Mouse (Mus musculus) CH12.LX (cell line): ENCODE data around the gene Hoxa11. TPM values are rescaled to one million over a fixed set of nuclear protein-coding genes. Genes with fewer than 3 reads are reported as not detected.

Experiments
- DNase-seq: peaks from one replicate; pipeline ENCODE4 v3.0.0-alpha.2; 2013; ENCODE audit errors: extremely low read depth
- H3K27ac ChIP-seq: 2 replicates; pipeline ENCODE4 v1.5.1; 2012; ENCODE audit warnings: low read depth, mild to moderate bottlenecking, control low read depth, moderate library complexity; ENCODE audit not compliant: insufficient read depth
- H3K27me3 ChIP-seq: replicated peaks from 2 replicates; pipeline ENCODE3; 2012; ENCODE audit warnings: inconsistent platforms
- H3K36me3 ChIP-seq, 2 experiments: replicated peaks in 1 of 2; 2 replicates each; pipeline versions ENCODE3 to v1.6.1; 2012; ENCODE audit warnings: inconsistent platforms in 1 of 2, low read length in 1 of 2, mild to moderate bottlenecking in 1 of 2, mixed read lengths in 1 of 2, moderate library complexity in 1 of 2; ENCODE audit not compliant: control insufficient read depth in 1 of 2, insufficient read depth in 1 of 2
- H3K4me1 ChIP-seq, 2 experiments: 2 replicates each; pipeline ENCODE4 v1.6.1; 2012; ENCODE audit warnings: inconsistent platforms in 1 of 2, moderate library complexity in 1 of 2; ENCODE audit not compliant: insufficient read depth in 2 of 2, control insufficient read depth in 1 of 2
- H3K4me2 ChIP-seq: 2 replicates; pipeline ENCODE4 v1.6.1; 2012; ENCODE audit warnings: low read depth, mild to moderate bottlenecking, control low read depth; ENCODE audit not compliant: poor library complexity, insufficient read depth, severe bottlenecking
- H3K4me3 ChIP-seq, 3 experiments: fragments of 150-350 bp in 1 of 3; sonication (generic) in 1 of 3; replicated peaks in 1 of 3; 2 replicates each; pipeline versions ENCODE3 to v1.5.1; 2011 to 2012; ENCODE audit warnings: low read depth in 2 of 3, low read length in 2 of 3, mild to moderate bottlenecking in 2 of 3, moderate library complexity in 2 of 3, control low read depth in 1 of 3, improper control_type of control experiment in 1 of 3, inconsistent platforms in 1 of 3, mixed read lengths in 1 of 3; ENCODE audit not compliant: poor library complexity in 1 of 3
- H3K79me2 ChIP-seq: replicated peaks from 2 replicates; pipeline ENCODE4 v1.6.1; 2012; ENCODE audit warnings: mild to moderate bottlenecking, moderate library complexity; ENCODE audit not compliant: control insufficient read depth, poor library complexity, insufficient read depth, severe bottlenecking; ENCODE audit errors: extremely low read depth
- H3K9ac ChIP-seq: 2 replicates; pipeline ENCODE4 v1.6.1; 2012; ENCODE audit warnings: low read depth, mild to moderate bottlenecking, control low read depth, moderate library complexity; ENCODE audit not compliant: insufficient read depth
- H3K9me3 ChIP-seq: replicated peaks from 2 replicates; pipeline ENCODE3; 2012; ENCODE audit warnings: low read length, inconsistent platforms, mixed read lengths
- CHD1 ChIP-seq: IDR thresholded peaks from 2 replicates; pipeline ENCODE4 v1.6.1; 2012; ENCODE audit warnings: low read depth, low read length, improper control_type of control experiment, inconsistent platforms
- CTCF ChIP-seq, 2 experiments: IDR thresholded peaks in 1 of 2; conservative IDR thresholded peaks in 1 of 2; 2 replicates each; pipeline ENCODE4 v1.5.1; 2011 to 2012; ENCODE audit warnings: low read depth in 2 of 2, low read length in 2 of 2, improper control_type of control experiment in 1 of 2, inconsistent platforms in 1 of 2, mild to moderate bottlenecking in 1 of 2, moderate library complexity in 1 of 2
- E2F4 ChIP-seq: IDR thresholded peaks from 2 replicates; pipeline ENCODE4 v1.6.1; 2011; ENCODE audit warnings: low read depth, low read length, improper control_type of control experiment; ENCODE audit not compliant: insufficient replicate concordance
- ELF1 ChIP-seq: IDR thresholded peaks from 2 replicates; pipeline ENCODE4 v1.6.1; 2014; ENCODE audit warnings: low read depth, mild to moderate bottlenecking, inconsistent platforms, low read length, improper control_type of control experiment
- ETS1 ChIP-seq: conservative IDR thresholded peaks from 2 replicates; pipeline ENCODE4 v1.6.1; 2012; ENCODE audit warnings: low read depth, mild to moderate bottlenecking, inconsistent platforms, low read length, improper control_type of control experiment, moderate library complexity
- GABPA ChIP-seq: IDR thresholded peaks from 2 replicates; pipeline ENCODE4 v1.6.1; 2012; ENCODE audit warnings: low read depth, low read length, improper control_type of control experiment, inconsistent platforms; ENCODE audit not compliant: insufficient replicate concordance
- HCFC1 ChIP-seq: IDR thresholded peaks from 2 replicates; pipeline ENCODE4 v1.6.1; 2012; ENCODE audit warnings: low read depth, mild to moderate bottlenecking, inconsistent platforms, low read length, improper control_type of control experiment
- JUN ChIP-seq: IDR thresholded peaks from 2 replicates; pipeline ENCODE4 v1.6.1; 2011; ENCODE audit warnings: low read depth, mild to moderate bottlenecking, low read length, improper control_type of control experiment, moderate library complexity; ENCODE audit not compliant: insufficient read depth
- JUND ChIP-seq: conservative IDR thresholded peaks from 2 replicates; pipeline ENCODE4 v1.6.1; 2011; ENCODE audit warnings: low read depth, low read length, improper control_type of control experiment
- MAZ ChIP-seq: IDR thresholded peaks from 2 replicates; pipeline ENCODE4 v1.6.1; 2012; ENCODE audit warnings: low read depth, mild to moderate bottlenecking, inconsistent platforms, low read length, improper control_type of control experiment, moderate library complexity
- MEF2A ChIP-seq: IDR thresholded peaks from 2 replicates; pipeline ENCODE4 v1.6.1; 2014; ENCODE audit warnings: low read depth, mild to moderate bottlenecking, inconsistent platforms, low read length, improper control_type of control experiment, borderline replicate concordance
- MXI1 ChIP-seq: IDR thresholded peaks from 2 replicates; pipeline ENCODE4 v1.6.1; 2011; ENCODE audit warnings: mild to moderate bottlenecking, low read depth, low read length, improper control_type of control experiment
- MYC ChIP-seq: IDR thresholded peaks from 2 replicates; pipeline ENCODE4 v1.6.1; 2011; ENCODE audit warnings: low read depth, mild to moderate bottlenecking, improper control_type of control experiment, low read length
- NRF1 ChIP-seq: IDR thresholded peaks from 2 replicates; pipeline ENCODE4 v1.6.1; 2014; ENCODE audit warnings: low read depth, mild to moderate bottlenecking, inconsistent platforms, low read length, improper control_type of control experiment, moderate library complexity
- PAX5 ChIP-seq: IDR thresholded peaks from 2 replicates; pipeline ENCODE4 v1.6.1; 2012; ENCODE audit warnings: low read length, inconsistent platforms, mixed read lengths
- POLR2A ChIP-seq: IDR thresholded peaks from 2 replicates; pipeline ENCODE4 v1.6.1; 2011; ENCODE audit warnings: low read depth, mild to moderate bottlenecking, improper control_type of control experiment, low read length
- RCOR1 ChIP-seq: conservative IDR thresholded peaks from 2 replicates; pipeline ENCODE4 v1.6.1; 2012; ENCODE audit warnings: low read depth, mild to moderate bottlenecking, inconsistent platforms, low read length, improper control_type of control experiment
- SIN3A ChIP-seq: IDR thresholded peaks from 2 replicates; pipeline ENCODE4 v1.6.1; 2012; ENCODE audit warnings: low read length, improper control_type of control experiment, inconsistent platforms
- TBP ChIP-seq: conservative IDR thresholded peaks from 2 replicates; pipeline ENCODE4 v1.6.1; 2011; ENCODE audit warnings: low read depth, low read length, improper control_type of control experiment
- TCF12 ChIP-seq: IDR thresholded peaks from 2 replicates; pipeline ENCODE4 v1.6.1; 2014; ENCODE audit warnings: low read depth, mild to moderate bottlenecking, inconsistent platforms, low read length, improper control_type of control experiment
- USF1 ChIP-seq: IDR thresholded peaks from 2 replicates; pipeline ENCODE4 v1.6.1; 2014; ENCODE audit warnings: low read depth, mild to moderate bottlenecking, inconsistent platforms, low read length, improper control_type of control experiment
- ZNF384 ChIP-seq: IDR thresholded peaks from 2 replicates; pipeline ENCODE4 v1.6.1; 2012; ENCODE audit warnings: low read depth, low read length, improper control_type of control experiment, inconsistent platforms
- dilution Hi-C: fragments of 300-500 bp; cut with MboI; formaldehyde crosslinking; loops from 2 replicates; pipeline ENCODE4 v1.14.3; 2020; ENCODE audit warnings: low sequenced_read_pairs; ENCODE audit not compliant: extremely low pct_unique_long_range_greater_than_20kb, extremely low pct_ligation_motif_present
- in situ Hi-C: fragments of 300-500 bp; cut with MboI; formaldehyde crosslinking; loops from 3 replicates; pipeline ENCODE4 v1.14.3; 2019; ENCODE audit warnings: low sequenced_read_pairs, low pct_ligation_motif_present, low pct_unique_long_range_greater_than_20kb, mixed read lengths
- polyA plus RNA-seq: library from polyadenylated mRNA; unstranded; fragments of >175 nt; gene quantifications from 2 replicates; pipeline ENCODE4 v1.2.1, GENCODE M21; 2012; ENCODE audit warnings: low read depth; ENCODE audit not compliant: insufficient read length
- total RNA-seq, 2 experiments: library from RNA; depleted of rRNA; stranded (reverse); fragments of 300-350 nt in 1 of 2; fragments of >200 nt in 1 of 2; gene quantifications; 2 replicates each; pipeline ENCODE4 v1.2.3; 2012 to 2014

The Hoxa11 gene
- total and polyA plus RNA-seq, 3 experiments = not detected

GRCm38 (mm10) chr6:52265306-52265912, 19.8 kb upstream of the Hoxa11 start:
- Histone ChIP-seq H3K4me3 (no peak overlapping the region), H3K9ac (no peak overlapping the region), H3K27ac (no peak overlapping the region), H3K4me2 (no peak overlapping the region), H3K27me3 (peaks cover 20% of the 10 kb centered on the region), H3K4me1 (peaks cover 0 to 4% of the 10 kb centered on the region in 2 experiments; a peak in 1 of 4 replicates), H3K9me3 (no peaks in the 10 kb centered on the region), H3K79me2 (no peaks in the 10 kb centered on the region), H3K36me3 (no peaks in the 10 kb centered on the region)
- dilution Hi-C loops (no loop called here), in situ Hi-C loops (loop anchor here (10.0 to 25.0 kb wide), 2 partner anchors 569 to 647 kb away; no protein-coding TSS in a partner anchor)
- TF ChIP-seq TCF12 = no peak
- TF ChIP-seq MXI1 = no peak
- TF ChIP-seq CTCF (conservative IDR thresholded peaks at IDR 0.05 in 1 of 2, IDR thresholded peaks at IDR 0.05 in 1 of 2; ENCODE audit: low read depth in 2 of 2, low read length in 2 of 2) = no peak
- no peak for TF ChIP-seq E2F4
- TF ChIP-seq JUN = no peak
- no peak for TF ChIP-seq MAZ
- no peak for TF ChIP-seq MEF2A
- no peak for TF ChIP-seq PAX5
- TF ChIP-seq RCOR1 = no peak
- TF ChIP-seq USF1 = no peak
- no peak for TF ChIP-seq MYC
- TF ChIP-seq NRF1 = no peak
- TF ChIP-seq GABPA = no peak
- no peak for TF ChIP-seq CHD1
- no peak for DNase-seq

- TF ChIP-seq HCFC1 (no peak), SIN3A (no peak), ETS1 (no peak), USF1 (no peak), ELF1 (no peak), RCOR1 (no peak), JUND (no peak), POLR2A (no peak), ZNF384 (no peak), TBP (no peak)
- no peak overlapping the region for H3K4me2 ChIP-seq
- no peak overlapping the region for H3K4me3 ChIP-seq
- DNase-seq = no peak
- no peak overlapping the region for H3K9ac ChIP-seq
- H3K36me3 ChIP-seq = no peaks in the 10 kb centered on the region
- in situ Hi-C loops (loop anchor here (10.0 to 25.0 kb wide), 2 partner anchors 571 to 648 kb away; no protein-coding TSS in a partner anchor), dilution Hi-C loops (no loop called here)
- H3K79me2 ChIP-seq = no peaks in the 10 kb centered on the region
- H3K27ac ChIP-seq = no peak overlapping the region
- H3K27me3 ChIP-seq = peaks cover 21% of the 10 kb centered on the region
- peaks cover 5% of the 10 kb centered on the region for H3K9me3 ChIP-seq
- H3K4me1 ChIP-seq = peaks cover 0 to 4% of the 10 kb centered on the region in 2 experiments; a peak in 1 of 4 replicates
These were observed 18.6 kb upstream of the Hoxa11 start for GRCm38 (mm10) chr6:52264106-52264790.
